ENCODE assay signal across 9 mouse cellular contexts in the genomic region with DNA sequence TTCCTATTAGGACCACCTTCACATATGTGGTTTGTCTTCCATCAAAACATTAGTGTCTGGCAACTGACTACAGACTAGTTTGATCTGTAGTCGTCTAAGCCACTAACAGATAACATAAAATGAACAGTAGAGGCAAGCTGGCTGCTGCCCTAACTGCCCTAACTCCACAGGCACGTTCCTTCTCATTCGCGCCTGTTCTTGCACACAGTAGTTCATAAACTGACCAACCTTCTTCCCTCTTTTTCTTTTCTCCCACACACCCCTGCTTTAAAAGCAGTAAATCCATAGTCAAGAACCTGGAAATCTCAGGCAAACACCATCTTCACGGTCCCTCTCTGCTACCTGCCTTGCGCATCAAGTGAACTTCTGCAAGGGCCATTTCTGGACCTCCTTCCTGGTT. TPM values are rescaled to one million over a fixed set of nuclear protein-coding genes. Genes with fewer than 3 reads are reported as not detected.
DNase-seq lines count a peak whose midpoint lies in the region; ATAC-seq and TF ChIP-seq lines count a peak whose summit lies in the region.
"Had no signal": no experiment of that assay in that cellular context is flagged by ENCODE, and none has a peak within 500 bp of the region (broad histone marks: within the 10 kb centered on the region; RNA-seq: fewer than 3 reads in every experiment).

No protein-coding gene starts in this region.

- H3K27me3 ChIP-seq in kidney, embryonic 15.5 days = no peaks in the 10 kb centered on the region
- H3K27me3 ChIP-seq in embryonic facial prominence, embryonic 10.5 days (replicated peaks; ENCODE audit: low read depth, poor library complexity, severe bottlenecking) = no peaks in the 10 kb centered on the region
- no peaks in the 10 kb centered on the region for H3K27me3 ChIP-seq in midbrain, postnatal 0 days (ENCODE audit: insufficient read depth, low read length)

- no peak for ATAC-seq in kidney, embryonic 15.5 days (replicated peaks; ENCODE audit: low FRiP score)
- no peak for ATAC-seq in midbrain, postnatal 0 days (ENCODE audit: low FRiP score)

- H3K9ac ChIP-seq in kidney, embryonic 15.5 days = peak overlapping the region; percentile 80
- peak overlapping the region; percentile 83; the same call in 1 of the 2 replicates for H3K9ac ChIP-seq in midbrain, postnatal 0 days (replicated peaks; ENCODE audit: low read length, poor library complexity, severe bottlenecking)

- no peak overlapping the region for H3K27ac ChIP-seq in kidney, embryonic 15.5 days
- peak overlapping the region; percentile 95 for H3K27ac ChIP-seq in embryonic facial prominence, embryonic 10.5 days (replicated peaks)
- no peak overlapping the region for H3K27ac ChIP-seq in midbrain, postnatal 0 days (ENCODE audit: low read depth, low read length)

- peaks cover 26% of the 10 kb centered on the region for H3K4me1 ChIP-seq in kidney, embryonic 15.5 days
- peaks cover 20% of the 10 kb centered on the region for H3K4me1 ChIP-seq in embryonic facial prominence, embryonic 10.5 days
- H3K4me1 ChIP-seq in midbrain, postnatal 0 days (ENCODE audit: insufficient read depth, low read length) = peaks cover 3% of the 10 kb centered on the region; the same call in 1 of the 2 replicates

- H3K9me3 ChIP-seq in kidney, embryonic 15.5 days (replicated peaks) = no peaks in the 10 kb centered on the region
- no peaks in the 10 kb centered on the region for H3K9me3 ChIP-seq in embryonic facial prominence, embryonic 10.5 days
- no peaks in the 10 kb centered on the region for H3K9me3 ChIP-seq in midbrain, postnatal 0 days (ENCODE audit: low read length)

- 27% methylated on average over 6 of the region's 6 CpGs for WGBS in kidney, embryonic 15.5 days
- 50% methylated on average over 6 of the region's 6 CpGs for WGBS in embryonic facial prominence, embryonic 10.5 days
- 54% methylated on average over 6 of the region's 6 CpGs for WGBS in midbrain, postnatal 0 days

- no peak for DNase-seq in kidney, adult 11 months
- DNase-seq in embryonic facial prominence, embryonic 10.5 days (ENCODE audit: low spot score) = peak; percentile 9
- peak; percentile 12 for DNase-seq in induced T-regulatory cell, adult 2 months (ENCODE audit: low read depth)
- no peak for DNase-seq in midbrain, postnatal 0 days (ENCODE audit: low spot score)
- DNase-seq in adrenal gland, adult (ENCODE audit: inconsistent age in 2 of 2, low spot score in 1 of 2) = no peak
- DNase-seq in gastrocnemius, adult 18-20 months (ENCODE audit: low spot score) = no peak
- DNase-seq in lung, postnatal 36 days = no peak
- DNase-seq: lung, postnatal 10 days had no signal

- H3K36me3 ChIP-seq in kidney, embryonic 15.5 days = no peaks in the 10 kb centered on the region
- H3K36me3 ChIP-seq in embryonic facial prominence, embryonic 10.5 days (replicated peaks) = no peaks in the 10 kb centered on the region
- no peaks in the 10 kb centered on the region for H3K36me3 ChIP-seq in midbrain, postnatal 0 days (ENCODE audit: insufficient read depth, low read length)

- peak overlapping the region; percentile 97 for H3K4me2 ChIP-seq in kidney, embryonic 15.5 days
- peak overlapping the region; percentile 96 for H3K4me2 ChIP-seq in midbrain, postnatal 0 days (ENCODE audit: low read depth, low read length, poor library complexity, severe bottlenecking)

- H3K4me3 ChIP-seq in kidney, embryonic 15.5 days (replicated peaks) = peak overlapping the region; percentile 81
- H3K4me3 ChIP-seq in embryonic facial prominence, embryonic 10.5 days = peak overlapping the region; percentile 83
- H3K4me3 ChIP-seq in midbrain, postnatal 0 days (ENCODE audit: low read depth, low read length) = peak overlapping the region; percentile 65

- TF ChIP-seq CTCF in midbrain, postnatal 0 days (IDR thresholded peaks at IDR 0.05) = no peak

RNA-seq across cellular contexts. Expression of gene Ninl, which starts 31.2 kb away (rescaled TPM):
- 14.0 and 14.7 TPM in 2 replicates for polyA plus RNA-seq in kidney, embryonic 15.5 days (2015; fragmentation: Nextera tagmentation; extraction: Ambion mirVana)
- polyA plus RNA-seq in embryonic facial prominence, embryonic 10.5 days (2016; fragmentation: Nextera tagmentation; extraction: Ambion mirVana) = 18.5 and 20.7 TPM in 2 replicates
- total RNA-seq in midbrain, postnatal 0 days (2014; rRNA removed) = 3.8 and 7.8 TPM in 2 replicates
- polyA plus RNA-seq in midbrain, postnatal 0 days (2015; fragmentation: Nextera tagmentation; extraction: Ambion mirVana) = 2.6 and 2.7 TPM in 2 replicates
- under 1 TPM; 0.43 to 0.47 TPM for total RNA-seq in gastrocnemius, adult 18-20 months (2021)

RNA-seq across cellular contexts. Expression of gene Nanp, which starts 31.2 kb away (rescaled TPM):
- 48.1 and 54.6 TPM in 2 replicates for polyA plus RNA-seq in kidney, embryonic 15.5 days (2015; fragmentation: Nextera tagmentation; extraction: Ambion mirVana)
- polyA plus RNA-seq in embryonic facial prominence, embryonic 10.5 days (2016; fragmentation: Nextera tagmentation; extraction: Ambion mirVana) = 49.1 and 49.5 TPM in 2 replicates
- total RNA-seq in midbrain, postnatal 0 days (2014; rRNA removed) = 6.7 and 13.8 TPM in 2 replicates
- 32.1 and 35.6 TPM in 2 replicates for polyA plus RNA-seq in midbrain, postnatal 0 days (2015; fragmentation: Nextera tagmentation; extraction: Ambion mirVana)
- total RNA-seq in gastrocnemius, adult 18-20 months (2021) = 1 to 10 TPM; 1.9 to 2.7 TPM

Comparison
In these comparisons a context has a peak if more than half of its experiments do, and no peak if none do; other contexts are left out.
1. DNase-seq: peak in embryonic facial prominence, embryonic 10.5 days (single experiment) and induced T-regulatory cell, adult 2 months (single experiment); none in kidney, adult 11 months (single experiment), midbrain, postnatal 0 days (single experiment), adrenal gland, adult (0 of 2), gastrocnemius, adult 18-20 months (single experiment) and lung, postnatal 36 days (single experiment).
2. Peak in every context shown above with its lines, with median percentiles within 50 percentile points of each other: H3K4me3 ChIP-seq.